Mouse (Mus musculus) hindbrain, embryonic 16.5 days (tissue): Measurements from ENCODE around the gene Gm45213. TPM values are rescaled to one million over a fixed set of nuclear protein-coding genes. Genes with fewer than 3 reads are reported as not detected.

Source experiments
- ATAC-seq: fragments of 200-750 bp; cut with Nextera tagmentation; 2 replicates; pipeline ENCODE4 v1.8.0; 2017; ENCODE audit warnings: moderate TSS enrichment, moderate library complexity
- H3K27ac ChIP-seq: fragments of 300-500 bp; sonication (generic); 2 replicates; pipeline ENCODE4 v1.5.1; 2014; ENCODE audit warnings: low read depth, mild to moderate bottlenecking, control low read depth, low read length, moderate library complexity
- H3K27me3 ChIP-seq: fragments of 300-500 bp; sonication (generic); replicated peaks from 2 replicates; pipeline ENCODE4 v1.6.1; 2014; ENCODE audit warnings: low read length; ENCODE audit not compliant: control insufficient read depth, insufficient read depth
- H3K36me3 ChIP-seq: fragments of 300-500 bp; sonication (generic); 2 replicates; pipeline ENCODE4 v1.6.1; 2014; ENCODE audit warnings: mild to moderate bottlenecking, low read length, moderate library complexity, mixed read lengths; ENCODE audit not compliant: control insufficient read depth, insufficient read depth
- H3K4me1 ChIP-seq: fragments of 300-500 bp; sonication (generic); 2 replicates; pipeline ENCODE4 v1.6.1; 2014; ENCODE audit warnings: low read depth, low read length; ENCODE audit not compliant: control insufficient read depth, insufficient read depth
- H3K4me2 ChIP-seq: fragments of 300-500 bp; sonication (generic); 2 replicates; pipeline ENCODE4 v1.6.1; 2014; ENCODE audit warnings: mild to moderate bottlenecking, low read length, control low read depth, moderate library complexity
- H3K4me3 ChIP-seq: fragments of 300-500 bp; sonication (generic); 2 replicates; pipeline ENCODE4 v1.5.1; 2014; ENCODE audit warnings: mild to moderate bottlenecking, low read length, control low read depth, moderate library complexity
- H3K9ac ChIP-seq: fragments of 300-500 bp; sonication (generic); 2 replicates; pipeline ENCODE4 v1.6.1; 2014; ENCODE audit warnings: low read depth, mild to moderate bottlenecking, control low read depth, low read length, moderate library complexity
- H3K9me3 ChIP-seq: fragments of 300-500 bp; sonication (generic); 2 replicates; pipeline ENCODE4 v1.6.1; 2014; ENCODE audit warnings: mild to moderate bottlenecking, low read length, moderate library complexity; ENCODE audit not compliant: control insufficient read depth
- WGBS: fragments of 180-500 bp; shearing (Covaris S2); extraction: QIAGEN DNeasy Blood & Tissue Kit; methylation state at CpG from one replicate; pipeline ENCODE4 v1.1.7; 2014; 5-methylcytosine and 5-hydroxymethylcytosine counted together
- polyA plus RNA-seq: library from polyadenylated mRNA; unstranded; fragments of >200 nt; fragmentation: Nextera tagmentation; extraction: Ambion mirVana; gene quantifications from 2 replicates; pipeline ENCODE4 v1.2.1, GENCODE M21; 2015

Gene Gm45213
- polyA plus RNA-seq, 1 experiment from 2014 or later, result not detected

DNA sequence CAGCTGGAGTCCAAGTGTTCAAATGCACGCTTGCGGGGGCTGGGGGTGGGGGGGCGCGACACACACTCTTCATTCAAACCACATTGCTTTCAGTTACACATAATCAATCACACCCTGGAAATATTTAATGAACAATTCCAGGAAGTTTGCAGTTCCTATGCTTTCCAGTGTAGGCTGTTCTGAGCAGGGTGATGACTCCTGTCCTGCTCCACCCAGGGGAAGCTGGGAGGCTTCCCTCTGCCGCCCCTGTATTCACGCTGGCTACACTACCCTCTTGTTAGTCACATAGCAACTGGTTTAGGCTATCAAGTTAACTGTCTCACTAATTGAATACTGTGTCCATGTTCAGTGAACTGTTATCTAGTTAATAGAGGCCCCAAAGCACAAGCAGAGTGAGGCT lies 32.9 kb upstream of the Gm45213 start:
- Histone ChIP-seq H3K4me3 (no peak overlapping the region), H3K4me1 (no peaks in the 10 kb centered on the region), H3K27ac (no peak overlapping the region), H3K4me2 (no peak overlapping the region), H3K9ac (no peak overlapping the region), H3K27me3 (no peaks in the 10 kb centered on the region), H3K36me3 (no peaks in the 10 kb centered on the region), H3K9me3 (no peaks in the 10 kb centered on the region)
- WGBS, result 82% methylated on average over 6 of the region's 6 CpGs
- no peak for ATAC-seq

DNA sequence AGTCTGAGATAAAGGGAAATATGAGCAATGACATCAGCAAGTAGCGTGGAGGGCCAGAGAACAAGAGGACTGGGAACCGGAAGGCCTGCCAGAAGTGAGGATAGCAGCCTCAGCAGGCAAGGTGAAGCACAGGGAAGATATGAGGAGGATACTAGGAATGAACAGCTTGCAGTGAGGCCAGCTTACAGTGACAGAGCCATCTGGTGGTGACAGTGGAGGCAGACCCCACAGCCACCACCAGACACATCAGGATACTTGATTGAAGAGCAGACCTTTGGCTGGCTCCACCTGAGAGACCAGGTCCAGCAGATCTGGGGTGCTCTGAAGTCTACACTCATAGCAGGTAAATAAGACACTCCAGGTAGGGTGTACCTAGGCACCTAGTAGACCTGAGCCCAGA lies 15.7 kb upstream of the Gm45213 start:
- no peaks in the 10 kb centered on the region for H3K4me1 ChIP-seq
- no peak overlapping the region for H3K4me3 ChIP-seq
- no peak overlapping the region for H3K4me2 ChIP-seq
- peak; percentile 69; the same call in 1 of the 2 replicates for ATAC-seq
- no peaks in the 10 kb centered on the region for H3K36me3 ChIP-seq
- H3K27me3 ChIP-seq, result no peaks in the 10 kb centered on the region
- H3K9me3 ChIP-seq, result peaks cover 2% of the 10 kb centered on the region; the same call in 1 of the 2 replicates
- 77% methylated on average over 2 of the region's 2 CpGs for WGBS
- no peak overlapping the region for H3K9ac ChIP-seq
- no peak overlapping the region for H3K27ac ChIP-seq

DNA sequence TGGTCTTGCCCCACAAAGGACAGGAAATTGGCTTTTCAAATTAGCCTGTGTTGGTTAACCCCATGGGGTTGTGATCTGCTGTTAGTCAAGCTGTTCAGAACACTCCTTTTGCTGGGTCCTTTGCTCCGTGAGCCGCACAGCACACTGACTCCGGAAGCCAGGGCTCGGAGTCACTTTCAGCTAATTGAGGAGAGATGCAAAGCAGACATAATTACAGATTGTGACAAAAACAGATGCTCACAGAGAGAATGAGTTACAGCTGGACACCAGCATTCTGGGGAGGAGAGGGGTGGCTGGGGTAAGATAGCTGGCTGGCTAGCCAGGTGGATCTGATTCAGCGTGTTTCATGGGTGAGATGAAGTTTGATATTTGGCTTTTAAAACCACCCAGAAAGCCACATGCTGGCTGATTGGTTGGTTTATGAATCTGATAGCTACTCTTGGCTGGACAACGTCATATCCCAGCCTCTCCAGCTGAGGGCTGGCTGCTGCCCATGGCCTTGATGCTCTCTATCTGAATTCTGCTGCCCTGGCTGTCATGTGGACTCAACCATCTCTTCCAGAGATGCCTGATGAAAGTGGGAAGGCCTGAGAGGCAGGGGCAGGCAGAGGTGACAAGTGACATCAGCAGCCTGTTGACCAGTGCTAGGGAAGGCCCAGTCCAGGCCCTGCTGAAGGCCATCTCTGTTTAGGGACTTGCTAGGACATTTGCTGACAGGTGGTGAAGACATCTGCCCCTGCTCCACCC lies 14.5 kb upstream of the Gm45213 start:
- ATAC-seq, result no peak
- Histone ChIP-seq H3K9ac (no peak overlapping the region), H3K4me2 (no peak overlapping the region), H3K4me1 (no peaks in the 10 kb centered on the region), H3K27me3 (no peaks in the 10 kb centered on the region), H3K4me3 (no peak overlapping the region), H3K36me3 (no peaks in the 10 kb centered on the region), H3K27ac (no peak overlapping the region), H3K9me3 (peaks cover 2% of the 10 kb centered on the region; the same call in 1 of the 2 replicates)
- WGBS, result 52% methylated on average over 6 of the region's 6 CpGs

DNA sequence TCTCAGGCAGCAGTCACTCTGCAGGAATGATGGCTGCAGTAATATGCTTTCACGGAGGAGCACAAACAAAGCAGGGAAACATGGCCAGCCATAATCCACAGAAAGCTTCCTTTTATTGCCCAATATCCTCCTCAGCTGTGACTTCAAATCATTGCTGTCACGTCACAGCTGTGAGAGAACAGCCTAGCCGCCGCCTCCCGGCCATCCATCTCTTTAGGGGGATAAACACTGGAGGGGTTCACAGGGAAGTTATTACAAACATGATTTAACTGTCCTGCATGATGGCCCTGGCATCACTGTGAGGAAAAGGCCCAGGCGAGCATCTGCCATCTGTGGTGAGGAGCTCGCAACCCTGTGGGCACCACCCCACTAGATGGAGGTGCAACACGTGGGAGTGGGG lies 6.6 kb upstream of the Gm45213 start:
- no peaks in the 10 kb centered on the region for H3K9me3 ChIP-seq
- H3K4me3 ChIP-seq, result no peak overlapping the region
- no peaks in the 10 kb centered on the region for H3K36me3 ChIP-seq
- H3K27ac ChIP-seq, result no peak overlapping the region
- no peak overlapping the region for H3K9ac ChIP-seq
- no peak overlapping the region for H3K4me2 ChIP-seq
- no peaks in the 10 kb centered on the region for H3K27me3 ChIP-seq
- H3K4me1 ChIP-seq, result peaks cover 9% of the 10 kb centered on the region
- no peak for ATAC-seq
- WGBS, result 65% methylated on average over 8 of the region's 8 CpGs

DNA sequence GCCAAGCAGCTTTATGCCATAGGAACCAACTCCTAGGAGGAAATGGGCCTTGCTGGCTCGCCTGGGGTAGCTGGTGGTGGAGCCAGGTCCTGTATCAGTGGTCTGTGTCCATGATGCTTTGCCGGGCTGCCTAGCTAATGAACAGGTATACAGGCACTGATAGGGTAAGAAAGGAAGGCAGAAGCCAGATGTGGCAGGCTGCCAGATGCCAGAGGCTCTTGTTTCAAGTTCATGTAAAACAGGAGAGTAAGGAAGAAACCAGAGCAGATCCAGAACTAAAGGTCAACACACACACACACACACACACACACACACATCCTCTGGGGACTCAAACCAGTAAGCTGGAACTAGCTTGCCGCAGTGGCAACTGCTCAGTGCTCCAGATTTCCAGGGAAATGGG lies 5.1 kb upstream of the Gm45213 start:
- H3K27ac ChIP-seq, result no peak overlapping the region
- no peaks in the 10 kb centered on the region for H3K27me3 ChIP-seq
- no peaks in the 10 kb centered on the region for H3K36me3 ChIP-seq
- H3K4me3 ChIP-seq, result no peak overlapping the region
- WGBS, result 79% methylated on average over 3 of the region's 3 CpGs
- no peak for ATAC-seq
- no peak overlapping the region for H3K9ac ChIP-seq
- no peak overlapping the region for H3K4me2 ChIP-seq
- H3K4me1 ChIP-seq, result peaks cover 9% of the 10 kb centered on the region
- H3K9me3 ChIP-seq, result no peaks in the 10 kb centered on the region

DNA sequence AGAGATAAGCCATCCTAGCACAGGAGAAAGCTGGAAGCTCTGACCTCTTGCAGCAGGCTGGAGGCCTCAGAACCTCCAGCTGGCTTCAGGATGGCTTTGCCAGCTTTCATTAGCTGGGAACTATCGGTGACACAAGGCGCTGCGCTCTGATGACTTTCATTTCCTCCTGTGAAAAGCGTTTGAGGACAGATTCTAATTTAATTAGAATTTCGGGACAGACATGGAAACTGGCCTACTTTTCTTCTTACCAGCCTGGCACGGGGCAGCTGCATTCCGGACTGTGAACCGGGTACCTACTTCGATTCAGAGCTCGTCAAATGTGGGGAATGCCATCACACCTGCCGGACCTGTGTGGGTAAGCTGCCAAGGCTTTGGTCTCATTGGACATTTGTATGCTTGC lies 4.7 kb upstream of the Gm45213 start:
- no peak for ATAC-seq
- H3K36me3 ChIP-seq, result no peaks in the 10 kb centered on the region
- no peaks in the 10 kb centered on the region for H3K27me3 ChIP-seq
- H3K4me2 ChIP-seq, result no peak overlapping the region
- no peaks in the 10 kb centered on the region for H3K9me3 ChIP-seq
- H3K4me3 ChIP-seq, result no peak overlapping the region
- H3K27ac ChIP-seq, result no peak overlapping the region
- H3K9ac ChIP-seq, result no peak overlapping the region
- peaks cover 9% of the 10 kb centered on the region for H3K4me1 ChIP-seq
- WGBS, result 67% methylated on average over 11 of the region's 11 CpGs

DNA sequence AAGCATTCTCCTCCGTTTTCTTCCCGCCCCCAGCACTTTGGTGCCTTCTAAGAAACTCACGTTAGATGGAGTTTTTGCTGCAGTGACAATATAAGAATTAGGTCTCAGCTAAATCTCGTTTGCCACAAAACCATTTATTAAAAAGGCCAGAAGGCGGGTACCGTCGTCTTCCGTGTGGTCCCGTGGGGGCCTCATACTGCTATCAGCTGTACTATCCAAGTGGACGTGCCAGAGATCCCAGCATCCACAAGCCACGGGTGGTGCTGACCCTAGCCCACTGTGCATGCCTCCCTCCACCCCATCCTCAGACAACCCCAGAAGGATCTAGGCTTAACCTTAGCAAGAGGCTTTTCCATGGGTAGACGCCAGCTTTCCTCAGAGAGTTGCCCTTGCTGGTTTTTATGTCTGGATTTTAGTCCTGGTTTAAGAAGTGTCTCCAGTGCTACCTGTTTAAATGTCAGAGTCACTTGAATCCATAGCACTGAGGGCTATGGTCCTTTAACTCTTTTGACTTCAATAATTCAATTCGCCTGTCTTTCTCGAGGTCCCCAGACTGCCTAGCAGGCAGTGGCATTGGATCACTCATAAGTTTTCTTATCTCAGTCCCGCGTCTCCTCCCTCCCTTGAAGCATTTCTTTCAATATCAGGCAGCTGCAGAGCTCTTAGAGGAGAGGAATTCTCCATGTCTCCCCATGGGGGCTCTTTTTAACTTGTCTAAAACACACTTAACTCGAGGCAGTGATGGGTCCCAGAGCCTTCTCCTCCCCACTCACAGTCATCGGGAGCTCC lies 3.2 kb upstream of the Gm45213 start:
- Histone ChIP-seq H3K4me2 (no peak overlapping the region), H3K4me1 (peaks cover 22% of the 10 kb centered on the region), H3K9ac (no peak overlapping the region), H3K36me3 (no peaks in the 10 kb centered on the region), H3K9me3 (no peaks in the 10 kb centered on the region), H3K27me3 (no peaks in the 10 kb centered on the region), H3K27ac (no peak overlapping the region), H3K4me3 (no peak overlapping the region)
- ATAC-seq, result no peak
- WGBS, result 72% methylated on average over 18 of the region's 18 CpGs

DNA sequence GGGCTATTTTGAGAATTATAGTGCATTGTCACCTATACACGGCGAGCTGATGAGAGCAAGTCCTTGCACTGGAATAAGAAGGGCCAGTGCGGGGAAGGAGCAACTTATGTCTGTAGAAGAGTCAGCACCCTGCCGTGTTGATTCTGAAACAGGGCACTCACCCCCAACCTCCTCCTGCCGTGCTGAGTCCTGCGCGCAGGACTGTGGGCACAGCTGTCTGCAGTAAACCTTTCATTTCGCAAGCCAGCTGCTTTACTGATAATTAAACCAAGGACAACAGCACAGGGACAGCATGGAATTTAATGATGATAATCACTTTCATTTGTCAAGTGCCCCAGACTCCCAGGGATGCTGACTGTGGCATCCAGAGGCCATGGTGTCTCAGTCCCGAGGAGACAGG lies 1.2 kb downstream of the Gm45213 start:
- H3K4me2 ChIP-seq, result no peak overlapping the region
- H3K27me3 ChIP-seq, result no peaks in the 10 kb centered on the region; the same call in 1 of the 2 replicates
- H3K9ac ChIP-seq, result no peak overlapping the region
- no peaks in the 10 kb centered on the region for H3K9me3 ChIP-seq
- peak; percentile 18; the same call in 1 of the 2 replicates for ATAC-seq
- H3K27ac ChIP-seq, result no peak overlapping the region
- 25% methylated on average over 9 of the region's 9 CpGs for WGBS
- no peak overlapping the region for H3K4me3 ChIP-seq
- H3K36me3 ChIP-seq, result no peaks in the 10 kb centered on the region
- H3K4me1 ChIP-seq, result peaks cover 22% of the 10 kb centered on the region
